Mouse (Mus musculus) heart, postnatal 0 days (tissue): ENCODE results near the gene Actn2. TPM values are rescaled to one million over a fixed set of nuclear protein-coding genes. Genes with fewer than 3 reads are reported as not detected.

Source experiments
- ATAC-seq: fragments of 200-750 bp; cut with Nextera tagmentation; 2 replicates; pipeline ENCODE4 v1.8.0; 2017; ENCODE audit warnings: low read depth, moderate number of reproducible peaks, moderate library complexity; ENCODE audit not compliant: insufficient read depth
- DNase-seq: peaks from one replicate; pipeline ENCODE4 v3.0.0-alpha.2; 2016; ENCODE audit warnings: low spot score
- H3K27ac ChIP-seq: fragments of 300-500 bp; sonication (generic); 2 replicates; pipeline ENCODE4 v1.5.1; 2014; ENCODE audit warnings: low read depth, mild to moderate bottlenecking
- H3K27me3 ChIP-seq: fragments of 300-500 bp; sonication (generic); 2 replicates; pipeline ENCODE4 v1.6.1; 2014; ENCODE audit warnings: low read length, mixed read lengths; ENCODE audit not compliant: control insufficient read depth, insufficient read depth
- H3K36me3 ChIP-seq: fragments of 300-500 bp; sonication (generic); replicated peaks from 2 replicates; pipeline ENCODE4 v1.6.1; 2014; ENCODE audit warnings: low read length, mixed read lengths; ENCODE audit not compliant: control insufficient read depth, insufficient read depth
- H3K4me1 ChIP-seq: fragments of 300-500 bp; sonication (generic); 2 replicates; pipeline ENCODE4 v1.6.1; 2014; ENCODE audit warnings: antibody characterized with exemption; ENCODE audit not compliant: control insufficient read depth, insufficient read depth
- H3K4me2 ChIP-seq: fragments of 300-500 bp; sonication (generic); 2 replicates; pipeline ENCODE4 v1.6.1; 2014; ENCODE audit warnings: low read depth, mild to moderate bottlenecking, low read length, moderate library complexity
- H3K4me3 ChIP-seq: fragments of 300-500 bp; sonication (generic); 2 replicates; pipeline ENCODE4 v1.5.1; 2014; ENCODE audit warnings: low read depth, low read length
- H3K9ac ChIP-seq: fragments of 300-500 bp; sonication (generic); replicated peaks from 2 replicates; pipeline ENCODE4 v1.6.1; 2014; ENCODE audit warnings: low read depth, low read length, mixed read lengths
- H3K9me3 ChIP-seq: fragments of 300-500 bp; sonication (generic); replicated peaks from 2 replicates; pipeline ENCODE4 v1.6.1; 2016; ENCODE audit warnings: low read length; ENCODE audit not compliant: control insufficient read depth
- CTCF ChIP-seq: IDR thresholded peaks from 2 replicates; pipeline ENCODE4 v1.5.1; 2016; ENCODE audit warnings: antibody characterized with exemption, control low read depth, low read depth
- EP300 ChIP-seq: IDR thresholded peaks from 2 replicates; pipeline ENCODE4 v1.6.1; 2016; ENCODE audit warnings: antibody characterized with exemption, low read depth
- WGBS: fragments of 180-500 bp; shearing (Covaris S2); extraction: QIAGEN DNeasy Blood & Tissue Kit; methylation state at CpG from one replicate; pipeline ENCODE4 v1.1.7; 2014; 5-methylcytosine and 5-hydroxymethylcytosine counted together
- polyA plus RNA-seq: library from polyadenylated mRNA; unstranded; fragments of >200 nt; fragmentation: Nextera tagmentation; extraction: Ambion mirVana; gene quantifications from 2 replicates; pipeline ENCODE4 v1.2.1, GENCODE M21; 2015
- total RNA-seq: library from RNA; depleted of rRNA; stranded (reverse); fragments of >200 nt; gene quantifications from 2 replicates; pipeline ENCODE4 v1.2.3, GENCODE M21; 2014; ENCODE audit warnings: low replicate concordance

The Actn2 gene
- total and polyA plus RNA-seq, 2 experiments from 2014 or later, result 1,276 to 2,143 TPM

DNA sequence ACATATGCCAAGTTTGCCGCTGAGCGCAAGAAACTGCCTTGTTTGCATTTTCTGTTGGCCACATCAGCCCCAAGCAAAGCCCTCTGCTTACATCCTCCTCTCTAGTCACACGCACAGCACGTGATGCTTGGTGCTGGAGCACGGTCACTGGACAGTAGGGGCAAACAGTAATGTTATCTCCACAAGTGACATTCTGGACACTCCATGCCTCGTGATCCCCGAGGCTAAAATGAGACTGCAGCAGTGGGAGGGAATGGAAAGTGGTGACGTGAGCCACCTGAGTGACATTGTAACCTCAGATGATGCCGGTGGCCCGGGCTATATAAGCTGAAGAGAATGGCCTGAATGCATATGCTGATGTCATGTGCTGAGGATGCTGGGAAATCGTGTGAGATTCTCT, 29.4 kb upstream of the Actn2 start:
- peak; percentile 89 for ATAC-seq
- no peaks in the 10 kb centered on the region for H3K36me3 ChIP-seq
- H3K4me3 ChIP-seq, result peak overlapping the region; percentile 30
- H3K4me1 ChIP-seq, result peaks cover 21% of the 10 kb centered on the region
- H3K9me3 ChIP-seq, result no peaks in the 10 kb centered on the region
- WGBS, result 33% methylated on average over 11 of the region's 11 CpGs
- peak overlapping the region; percentile 58; the same call in 1 of the 2 replicates for H3K9ac ChIP-seq
- peak overlapping the region; percentile 66 for H3K4me2 ChIP-seq
- peak; percentile 93 for DNase-seq
- TF ChIP-seq CTCF (no peak), EP300 (peak; percentile 99)
- peak overlapping the region; percentile 98 for H3K27ac ChIP-seq
- H3K27me3 ChIP-seq, result no peaks in the 10 kb centered on the region

GRCm38 (mm10) chr13:12369041-12369621, 28.6 kb upstream of the Actn2 start:
- Histone ChIP-seq H3K27ac (peak overlapping the region; percentile 98), H3K9ac (peak overlapping the region; percentile 58), H3K9me3 (no peaks in the 10 kb centered on the region), H3K36me3 (no peaks in the 10 kb centered on the region), H3K4me1 (peaks cover 21% of the 10 kb centered on the region), H3K4me3 (peak overlapping the region; percentile 30), H3K27me3 (no peaks in the 10 kb centered on the region), H3K4me2 (peak overlapping the region; percentile 66)
- WGBS, result 11% methylated on average over 8 of the region's 8 CpGs
- TF ChIP-seq CTCF (no peak), EP300 (peak; percentile 78)
- peak; percentile 96 for DNase-seq
- peak; percentile 76 for ATAC-seq

DNA sequence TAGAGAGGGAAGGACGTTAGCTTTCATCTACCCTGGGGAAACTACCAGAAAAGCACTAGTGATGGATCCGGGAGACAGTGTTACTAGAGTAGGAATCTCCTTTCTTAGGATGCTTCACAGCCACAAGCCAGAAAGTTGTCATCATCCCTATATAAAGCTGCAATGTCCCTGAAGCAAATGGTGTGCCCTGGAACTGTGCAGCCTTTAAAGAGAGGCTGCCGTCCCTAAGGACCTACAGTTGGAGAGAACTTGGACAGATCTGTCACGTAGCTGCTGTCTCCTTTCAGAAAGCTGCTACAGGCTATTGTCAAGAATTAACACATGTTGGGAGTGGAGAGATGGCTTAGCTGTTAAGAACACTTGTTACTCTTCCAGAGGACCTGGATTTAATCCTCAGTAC, 20.9 kb upstream of the Actn2 start:
- ATAC-seq, result peak; percentile 61
- H3K4me1 ChIP-seq, result peaks cover 20% of the 10 kb centered on the region
- H3K4me2 ChIP-seq, result 0 out of 2 replicates have a peak overlapping the region, but pooled peaks have one; percentile 3
- no peak overlapping the region for H3K4me3 ChIP-seq
- peak overlapping the region; percentile 67 for H3K27ac ChIP-seq
- WGBS, result 43% methylated on average over 4 of the region's 4 CpGs
- no peaks in the 10 kb centered on the region for H3K36me3 ChIP-seq
- no peak overlapping the region for H3K9ac ChIP-seq
- H3K9me3 ChIP-seq, result no peaks in the 10 kb centered on the region
- peak; percentile 25 for DNase-seq
- H3K27me3 ChIP-seq, result no peaks in the 10 kb centered on the region
- no peak for TF ChIP-seq EP300
- TF ChIP-seq CTCF, result no peak

DNA sequence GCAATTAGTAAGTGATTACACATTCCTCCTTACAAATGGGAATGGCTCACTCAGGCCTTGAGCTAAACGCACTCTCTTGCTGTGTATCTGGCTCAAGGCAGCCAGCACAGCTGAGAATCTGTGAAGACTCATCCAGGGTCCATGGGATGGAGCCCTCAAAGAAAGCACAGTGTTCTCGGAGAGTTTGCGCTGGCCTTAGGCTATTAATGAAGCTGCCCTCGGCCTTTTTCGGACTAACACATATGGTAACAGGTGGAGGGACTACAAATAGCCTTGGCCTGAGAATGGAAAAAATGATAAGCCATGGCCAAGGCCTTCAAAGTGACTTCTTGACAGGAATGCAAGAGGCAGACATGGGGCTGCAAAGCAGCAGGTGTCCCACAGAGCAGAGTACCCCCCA, 17.0 kb upstream of the Actn2 start:
- TF ChIP-seq CTCF, result no peak
- TF ChIP-seq EP300, result no peak
- Histone ChIP-seq H3K9me3 (no peaks in the 10 kb centered on the region), H3K4me1 (peaks cover 20% of the 10 kb centered on the region), H3K36me3 (no peaks in the 10 kb centered on the region), H3K27ac (0 out of 2 replicates have a peak overlapping the region, but pooled peaks have one; percentile 38), H3K27me3 (no peaks in the 10 kb centered on the region), H3K4me2 (no peak overlapping the region), H3K9ac (no peak overlapping the region), H3K4me3 (no peak overlapping the region)
- whole genome bisulfite sequencing, result 46% methylated on average over 5 of the region's 5 CpGs
- ATAC-seq, result peak; percentile 33; the same call in 1 of the 2 replicates
- peak; percentile 42 for DNase-seq

- Histone ChIP-seq H3K4me3 (no peak overlapping the region), H3K4me1 (peaks cover 13% of the 10 kb centered on the region), H3K36me3 (no peaks in the 10 kb centered on the region), H3K27me3 (no peaks in the 10 kb centered on the region), H3K9ac (no peak overlapping the region), H3K9me3 (no peaks in the 10 kb centered on the region), H3K27ac (no peak overlapping the region), H3K4me2 (no peak overlapping the region)
- DNase-seq, result no peak
- TF ChIP-seq EP300 (no peak), CTCF (no peak)
- 53% methylated on average over 4 of the region's 4 CpGs for WGBS
- ATAC-seq, result no peak
Observed at GRCm38 (mm10) chr13:12356184-12356583, 15.6 kb upstream of the Actn2 start.
